Mouse (Mus musculus): ENCODE results near the gene Gm49776.

Gene Gm49776

GRCm38 (mm10) chr16:18234671-18235388 is 23.3 kb downstream of the Gm49776 start, which contains the start of gene Zdhhc8:
TSS of gene Zdhhc8 (minus strand) at chr16:18235136.
- DNase-seq (ENCODE audit: low read depth), result no peak

DNA sequence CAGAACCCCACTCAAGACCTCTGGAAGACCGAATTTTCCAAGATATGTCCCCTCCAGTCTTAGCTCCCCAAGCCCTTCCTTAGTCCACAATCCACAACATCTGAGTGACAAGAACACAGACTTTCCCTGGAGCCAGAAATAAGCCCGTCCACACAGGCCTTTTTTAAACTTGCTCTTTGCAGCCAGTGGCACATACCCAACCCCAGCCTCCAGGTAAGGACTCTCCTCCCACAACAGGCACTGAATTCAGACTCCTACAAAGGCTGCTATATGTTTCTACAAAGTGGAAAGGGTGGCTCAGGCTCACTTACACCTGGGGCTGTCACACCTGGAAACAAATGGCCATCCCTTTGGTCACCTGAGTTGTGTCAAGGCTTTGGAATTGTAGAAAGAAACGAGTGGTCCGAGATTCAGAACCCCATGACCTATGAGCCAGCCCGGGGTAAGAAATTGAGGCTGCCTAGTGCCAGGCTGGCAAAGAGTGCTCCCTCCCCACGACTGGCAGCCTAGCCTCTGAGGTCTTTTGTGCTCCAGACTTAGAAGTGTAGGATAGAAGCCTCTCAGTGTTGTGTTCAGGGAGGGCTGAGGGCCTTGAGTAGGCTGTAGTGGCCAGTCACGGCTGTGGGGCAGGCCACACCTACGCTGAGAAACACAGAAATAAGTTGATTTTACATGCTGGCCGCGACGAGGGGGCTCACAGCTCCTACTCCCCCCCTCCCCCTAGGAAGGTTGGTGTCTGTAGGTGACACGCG is 24.0 kb downstream of the Gm49776 start:
- DNase-seq (ENCODE audit: low read depth), result no peak

DNA sequence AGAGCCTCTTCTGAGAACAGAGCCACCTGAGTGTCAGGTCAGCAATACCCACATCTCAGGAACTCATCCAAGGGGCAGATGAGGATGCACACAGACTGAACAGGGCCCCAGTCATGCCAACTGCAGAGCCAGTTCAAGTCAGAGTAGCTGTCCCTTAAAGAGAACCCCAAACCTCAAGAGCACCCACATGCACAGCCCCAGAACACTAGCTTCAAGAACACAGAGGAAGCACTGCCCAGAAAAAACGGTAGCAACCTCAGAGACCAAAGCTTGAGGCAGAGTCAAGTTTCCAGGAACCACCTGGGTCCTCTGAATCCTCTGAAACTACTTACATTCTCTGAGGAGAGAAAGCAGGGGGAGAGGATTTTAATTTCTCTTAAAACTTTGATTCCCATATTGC is 24.7 kb downstream of the Gm49776 start:
- no peak for DNase-seq (ENCODE audit: low read depth)

GRCm38 (mm10) chr16:18231451-18231850 is 26.7 kb downstream of the Gm49776 start:
- DNase-seq (ENCODE audit: low read depth), result no peak

DNA sequence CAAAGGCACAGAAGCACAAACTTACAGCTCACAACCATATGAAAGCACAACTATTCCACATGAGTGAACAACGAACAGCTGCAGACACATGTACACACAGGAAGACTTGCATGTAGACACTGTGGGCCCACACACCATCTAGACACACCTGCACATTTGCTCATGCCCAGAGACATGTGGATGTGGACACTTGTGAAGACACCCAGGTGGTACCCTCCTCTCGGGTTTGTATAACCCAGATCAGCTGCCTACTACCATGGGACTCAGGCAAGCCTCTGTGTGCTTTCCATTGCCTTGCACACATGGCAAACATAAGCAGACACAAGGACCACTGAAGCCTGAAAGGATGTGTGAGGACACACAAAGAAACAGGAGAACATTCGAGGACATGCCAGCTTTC is 27.1 kb downstream of the Gm49776 start:
- no peak for DNase-seq (ENCODE audit: low read depth)

- no peak for DNase-seq (ENCODE audit: low read depth)
These were observed 27.5 kb downstream of the Gm49776 start for GRCm38 (mm10) chr16:18230617-18231016.

DNA sequence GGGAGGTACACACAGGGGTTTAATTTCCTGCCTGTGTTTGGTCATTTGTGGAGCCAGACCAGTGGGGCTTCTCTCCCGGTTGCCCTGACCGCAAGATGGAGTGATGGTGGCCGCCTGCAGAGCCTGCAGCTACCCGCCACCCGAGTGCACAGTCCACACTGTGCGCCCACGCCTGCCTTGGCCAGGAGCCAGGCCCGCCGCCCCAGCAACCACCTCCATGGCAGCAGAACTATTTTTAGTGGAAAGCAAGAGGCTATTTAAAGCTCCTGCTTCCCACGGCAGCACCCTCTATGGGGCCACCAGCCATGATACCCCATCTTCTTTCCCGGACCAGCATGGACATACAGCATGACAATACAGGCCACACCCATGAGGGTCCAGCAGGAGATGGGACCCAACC is 28.5 kb downstream of the Gm49776 start:
- DNase-seq (ENCODE audit: low read depth), result no peak

GRCm38 (mm10) chr16:18228856-18229255 is 29.3 kb downstream of the Gm49776 start:
- DNase-seq (ENCODE audit: low read depth), result no peak

DNA sequence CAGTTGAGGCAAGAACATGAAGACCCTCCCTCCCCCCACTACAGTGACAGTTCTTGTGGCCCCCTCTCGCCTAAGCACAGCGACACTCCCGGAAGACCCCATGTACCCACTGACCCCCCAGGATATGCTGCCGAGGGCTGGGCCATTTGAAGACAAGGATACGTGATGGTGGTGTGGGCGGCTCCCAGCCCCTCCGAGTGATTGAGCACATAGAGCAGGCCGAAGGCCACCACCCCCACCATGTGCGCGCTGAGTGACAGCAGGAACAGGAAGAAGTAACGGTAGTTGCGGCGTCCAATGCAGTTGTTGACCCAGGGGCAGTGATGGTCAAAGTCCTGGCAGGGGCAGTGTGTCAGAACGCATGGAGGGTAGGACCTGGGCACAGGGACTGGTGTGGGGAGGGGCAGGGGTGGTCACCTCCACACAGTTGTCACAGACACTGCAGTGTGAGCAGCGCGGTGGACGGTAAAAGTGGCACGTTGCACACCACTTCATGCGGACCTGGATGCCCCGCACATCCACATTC is 30.2 kb downstream of the Gm49776 start:
- DNase-seq (ENCODE audit: low read depth), result no peak

GRCm38 (mm10) chr16:18227187-18227586 is 30.9 kb downstream of the Gm49776 start:
- no peak for DNase-seq (ENCODE audit: low read depth)

GRCm38 (mm10) chr16:18222188-18222587 is 35.9 kb downstream of the Gm49776 start:
- no peak for DNase-seq (ENCODE audit: low read depth)

DNA sequence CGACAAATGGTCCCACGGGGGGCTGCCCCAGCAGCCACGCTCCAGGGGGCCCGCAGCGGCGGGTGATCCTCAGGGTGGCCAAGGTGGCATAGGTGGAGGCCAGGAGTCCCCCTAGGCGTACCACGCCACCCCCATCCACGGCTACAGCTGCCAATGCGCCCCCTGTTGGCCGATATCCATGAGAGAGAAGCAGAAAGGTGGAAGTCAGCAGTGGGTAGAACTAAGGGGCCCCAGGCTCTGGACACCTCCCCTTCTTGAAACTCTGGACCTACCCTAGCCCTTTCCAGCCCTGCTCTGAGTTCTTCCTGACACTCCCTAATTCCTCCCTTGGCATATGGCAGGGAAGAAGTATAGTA is 36.6 kb downstream of the Gm49776 start:
- DNase-seq (ENCODE audit: low read depth), result no peak

- DNase-seq (ENCODE audit: low read depth), result no peak
These were observed 37.1 kb downstream of the Gm49776 start for GRCm38 (mm10) chr16:18220856-18221542.

GRCm38 (mm10) chr16:18220001-18220400 is 38.1 kb downstream of the Gm49776 start:
- no peak for DNase-seq (ENCODE audit: low read depth)

DNA sequence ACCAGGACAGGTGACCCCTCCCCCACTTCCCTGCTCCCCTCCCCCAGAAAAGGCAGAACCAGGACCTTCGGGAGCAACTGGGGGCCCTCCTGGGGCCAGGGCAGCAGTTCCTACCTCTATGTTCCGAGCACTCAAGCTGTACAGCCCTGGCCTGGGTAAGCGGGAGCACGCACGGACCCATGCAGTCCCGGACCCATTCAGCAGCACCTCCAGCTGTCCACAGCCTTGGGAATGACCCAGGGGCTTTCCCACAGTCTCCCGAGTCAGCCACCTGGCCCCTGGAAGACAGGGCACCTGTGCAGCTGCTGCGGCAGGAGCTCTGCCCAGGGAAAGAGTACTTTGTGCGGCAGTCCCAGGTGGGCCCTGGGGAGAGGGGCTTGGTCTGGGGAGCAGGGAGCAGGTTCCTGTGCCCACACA is 39.5 kb downstream of the Gm49776 start:
- DNase-seq (ENCODE audit: low read depth), result no peak

DNA sequence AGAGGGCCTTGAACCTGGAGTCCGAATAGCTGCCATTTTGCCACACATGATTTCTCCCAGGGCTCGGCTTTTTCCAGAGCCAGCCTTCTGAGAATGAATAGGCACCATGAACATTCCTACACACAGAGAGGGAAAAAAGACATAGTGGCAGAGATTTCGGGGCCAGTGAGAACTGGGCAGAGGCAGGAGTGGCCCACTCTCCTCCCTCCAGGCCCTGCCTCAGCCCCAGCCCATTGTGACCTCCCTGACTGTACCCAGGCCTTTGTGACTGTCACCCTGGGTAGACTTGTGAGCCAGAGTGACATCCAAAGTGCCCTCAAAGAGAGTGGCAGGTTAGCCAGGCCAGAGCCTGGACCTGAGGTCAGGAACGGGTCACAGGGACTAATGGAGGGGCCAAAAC is 40.5 kb downstream of the Gm49776 start, which contains the start of gene Ccdc188:
Ccdc188 (plus strand) TSS at position 301 of the 400 bp plus-strand sequence.
- DNase-seq (ENCODE audit: low read depth), result no peak

- DNase-seq (ENCODE audit: low read depth), result no peak
These were observed 43.3 kb downstream of the Gm49776 start for GRCm38 (mm10) chr16:18214858-18215257.

GRCm38 (mm10) chr16:18213689-18214088 is 44.4 kb downstream of the Gm49776 start:
- no peak for DNase-seq (ENCODE audit: low read depth)

GRCm38 (mm10) chr16:18211417-18212171 is 46.5 kb downstream of the Gm49776 start:
- peak; percentile 53 for DNase-seq (ENCODE audit: low read depth)

- peak; percentile 48 for DNase-seq (ENCODE audit: low read depth)
These were observed 47.3 kb downstream of the Gm49776 start for GRCm38 (mm10) chr16:18210701-18211416.

DNA sequence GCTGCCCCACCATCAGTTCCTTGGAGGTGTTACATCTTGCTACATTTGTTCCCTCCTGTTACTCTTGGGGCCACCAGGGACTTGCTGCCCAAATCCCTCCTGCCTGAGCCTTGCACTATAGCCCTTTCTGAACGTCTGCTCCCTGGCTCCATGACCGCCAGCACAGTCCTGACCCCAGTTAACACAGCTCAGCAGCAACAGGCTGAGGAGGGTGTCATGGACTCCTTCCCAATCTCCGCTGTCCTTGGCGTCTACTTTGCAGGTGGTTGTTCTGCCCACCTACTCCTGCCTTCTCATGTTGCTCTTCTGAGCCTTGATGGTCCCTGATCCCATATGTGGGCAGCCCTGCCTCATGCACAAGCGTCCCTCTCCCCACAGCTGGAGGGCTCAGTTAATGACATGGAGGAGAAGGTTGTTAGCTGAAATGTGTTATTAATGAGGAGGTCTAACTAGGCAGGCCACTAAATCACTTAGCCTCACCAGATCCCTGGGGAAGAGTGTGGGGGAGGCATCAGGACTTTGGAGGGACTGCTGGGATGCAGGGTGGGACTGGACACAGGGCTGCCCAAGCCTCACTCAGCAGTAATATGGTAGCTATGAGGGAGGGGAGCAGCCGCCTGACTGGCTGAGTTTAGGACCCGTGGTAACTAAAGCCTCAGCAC is 54.6 kb downstream of the Gm49776 start:
- no peak for DNase-seq (ENCODE audit: low read depth)
